Mouse (Mus musculus) heart, adult 2 months (tissue): Measurements from ENCODE around the gene Mfsd12.

ENCODE experiments used
- CTCF ChIP-seq: fragments of 200-600 bp; IDR thresholded peaks from 2 replicates; pipeline ENCODE4 v1.8.1; 2022; ENCODE audit warnings: antibody characterized with exemption, mild to moderate bottlenecking, moderate library complexity
- EP300 ChIP-seq: fragments of 200-500 bp; IDR thresholded peaks from 2 replicates; pipeline ENCODE4 v1.6.1; 2011; ENCODE audit warnings: low read depth, low read length, control low read depth; ENCODE audit not compliant: insufficient read depth
- POLR2A ChIP-seq: fragments of 200-500 bp; IDR thresholded peaks from 2 replicates; pipeline ENCODE4 v1.6.1; 2011; ENCODE audit warnings: mild to moderate bottlenecking, low read depth, low read length, control low read depth; ENCODE audit not compliant: insufficient read depth

GRCm38 (mm10) chr10:81406504-81407440 is 49.5 kb downstream of the Mfsd12 start:
- TF ChIP-seq POLR2A (no peak), CTCF (no peak), EP300 (no peak)
